Mouse (Mus musculus) left cerebral cortex, adult 8-10 months (tissue): Measurements from ENCODE around the gene Shank3. TPM values are rescaled to one million over a fixed set of nuclear protein-coding genes. Genes with fewer than 3 reads are reported as not detected.

Source experiments
- total RNA-seq, 4 experiments: library from RNA; stranded (reverse); gene quantifications; 2 replicates each; pipeline ENCODE4 v1.2.4; 2022

Shank3 gene
- total RNA-seq, 4 experiments from 2014 or later = 192 to 223 (median 197) TPM

Other genes with a start within 250 kb of the Shank3 start
- 100 to 1,000 TPM; 230 to 240 (median 238) TPM for gene Sbf1, start 184.3 kb upstream of the Shank3 start, total RNA-seq
- not detected for gene Adm2, start 176.9 kb upstream of the Shank3 start, total RNA-seq
- not detected for gene Miox, start 165.2 kb upstream of the Shank3 start, total RNA-seq
- 10 to 100 TPM; 15.7 to 22.6 (median 19.9) TPM for gene Lmf2, start 144.0 kb upstream of the Shank3 start, total RNA-seq
- gene Ncaph2, start 143.9 kb upstream of the Shank3 start, total RNA-seq = 100 to 1,000 TPM in 3 of 4 experiments, 10 to 100 TPM in 1; 98.3 to 110 (median 107) TPM
- gene Sco2, start 125.8 kb upstream of the Shank3 start, total RNA-seq = 10 to 100 TPM; 23.2 to 28.0 (median 26.8) TPM
- gene Tymp, start 122.6 kb upstream of the Shank3 start, total RNA-seq = 1 to 10 TPM in 2 of 4 experiments, under 1 TPM in 2; 0.57 to 1.4 (median 0.90) TPM
- 1 to 10 TPM; 1.9 to 3.8 (median 2.8) TPM for gene Odf3b, start 120.3 kb upstream of the Shank3 start, total RNA-seq
- gene Klhdc7b, start 114.7 kb upstream of the Shank3 start, total RNA-seq = 1 to 10 TPM in 1 of 4 experiments, under 1 TPM in 3; 0.70 to 1.1 (median 0.87) TPM
- gene Syce3, start 89.1 kb upstream of the Shank3 start, total RNA-seq = not detected
- gene Cpt1b, start 73.8 kb upstream of the Shank3 start, total RNA-seq = 1 to 10 TPM; 1.2 to 2.2 (median 1.5) TPM
- 1 to 10 TPM; 1.4 to 2.2 (median 1.5) TPM for gene C730034F03Rik, start 70.0 kb upstream of the Shank3 start, total RNA-seq
- under 1 TPM in 1 of 4 experiments, not detected in 3; 0.37 TPM for gene Gm44502, start 69.9 kb upstream of the Shank3 start, total RNA-seq
- 10 to 100 TPM; 37.4 to 49.3 (median 42.9) TPM for gene Chkb, start 69.7 kb upstream of the Shank3 start, total RNA-seq
- gene Mapk8ip2, start 45.7 kb upstream of the Shank3 start, total RNA-seq = 100 to 1,000 TPM; 240 to 262 (median 246) TPM
- 10 to 100 TPM; 31.8 to 37.3 (median 35.9) TPM for gene Arsa, start 22.2 kb upstream of the Shank3 start, total RNA-seq
- 1 to 10 TPM; 1.6 to 3.5 (median 2.3) TPM for gene Acr, start 68.7 kb downstream of the Shank3 start, total RNA-seq
- 10 to 100 TPM; 28.8 to 35.7 (median 33.1) TPM for gene Rabl2, start 92.3 kb downstream of the Shank3 start, total RNA-seq